Mouse (Mus musculus): ENCODE results near the gene Aktip.

GRCm38 (mm10) chr8:91094135-91094534, 105.6 kb downstream of the Aktip start:
- no peak for TF ChIP-seq EP300 (IDR thresholded peaks at IDR 0.05; ENCODE audit: low read depth)
- no peak for TF ChIP-seq CTCF (IDR thresholded peaks at IDR 0.05; ENCODE audit: low read depth)
